Mouse (Mus musculus) adipose tissue, adult 10 weeks (tissue): ENCODE results near the gene Sgcd. TPM values are rescaled to one million over a fixed set of nuclear protein-coding genes. Genes with fewer than 3 reads are reported as not detected.

ENCODE experiments used
- polyA plus RNA-seq: library from polyadenylated mRNA; stranded (reverse); fragments of 350-450 nt; fragmentation: Illumina TruSeq; extraction: RNeasy Lipid Tissue Mini Kit (QIAGEN cat#74804); gene quantifications from one replicate; pipeline ENCODE4 v1.2.3, GENCODE M21; 2014; ENCODE audit warnings: low read depth, low replicate concordance

Gene Sgcd
- 15.2 TPM for polyA plus RNA-seq

DNA sequence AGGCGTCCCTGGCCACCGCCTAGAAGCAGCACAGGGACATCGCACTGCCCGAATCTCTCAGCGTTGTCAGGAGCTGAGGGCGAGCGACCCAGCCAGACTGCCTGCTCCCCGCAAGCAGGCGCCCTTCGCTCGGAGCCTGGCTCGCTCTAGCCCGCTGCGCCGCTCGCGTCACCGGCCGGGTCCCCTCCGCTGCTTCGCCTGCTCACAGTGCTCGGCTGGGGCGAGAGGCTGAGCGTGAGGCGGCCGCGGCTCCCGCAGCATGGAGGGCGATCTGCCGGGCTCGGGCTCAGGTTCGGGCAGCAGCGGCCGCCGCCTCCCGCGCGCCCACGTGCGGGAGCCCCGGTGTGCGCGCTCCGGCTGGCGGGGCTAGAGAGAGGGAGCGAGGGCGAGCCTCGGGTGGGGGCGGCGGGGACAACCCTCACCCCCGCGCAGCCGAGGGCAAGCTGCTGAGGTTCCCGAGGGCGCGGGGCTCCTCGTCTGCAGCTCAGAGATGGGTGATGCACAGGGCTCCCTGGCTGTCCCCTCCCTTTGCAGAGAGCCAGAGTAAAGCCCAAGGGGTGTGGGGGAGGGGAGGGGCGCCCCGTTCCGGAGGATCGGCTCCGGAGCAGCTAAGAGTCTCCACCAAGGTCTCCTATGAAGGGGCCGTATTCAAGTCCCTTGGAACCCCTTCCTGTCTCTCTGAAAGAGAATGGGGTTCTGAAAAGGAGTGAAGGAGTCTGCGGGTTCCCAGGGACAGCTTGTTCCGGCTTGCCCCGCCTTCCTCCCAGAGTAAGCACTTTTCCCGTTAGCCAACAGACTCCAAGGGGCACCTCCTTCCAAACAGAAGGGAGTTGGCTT lies at the start of gene Sgcd:
TSS of gene Sgcd (minus strand) at position 273 of the 837 bp plus-strand sequence.

